Mouse (Mus musculus): ENCODE data around the gene Mtif3.

Mtif3 gene

DNA sequence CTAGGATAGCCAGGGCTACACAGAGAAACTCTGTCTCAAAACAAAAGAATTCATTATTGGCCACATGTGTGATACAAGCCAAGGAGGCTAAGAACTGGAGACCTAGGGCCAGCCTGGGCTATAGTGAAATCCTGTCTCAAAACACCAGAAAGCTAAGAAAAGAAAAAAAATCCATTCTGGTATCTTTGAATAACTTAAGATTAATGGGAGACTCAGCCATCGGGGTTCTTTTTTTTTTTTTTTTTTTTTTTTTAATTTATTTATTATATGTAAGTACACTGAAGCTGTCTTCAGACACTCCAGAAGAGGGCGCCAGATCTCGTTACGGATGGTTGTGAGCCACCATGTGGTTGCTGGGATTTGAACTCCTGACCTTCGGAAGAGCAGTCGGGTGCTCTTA lies 46.2 kb downstream of the Mtif3 start:
- CTCF ChIA-PET: interaction anchor here (0.6 to 1.1 kb wide), 3 partner anchors 10 to 802 kb away, joined by 3 to 10 read pairs (median 5); no protein-coding TSS in a partner anchor

GRCm38 (mm10) chr5:146916806-146917205 lies 46.8 kb downstream of the Mtif3 start:
- CTCF ChIA-PET: interaction anchor here (0.6 to 1.1 kb wide), 3 partner anchors 9 to 803 kb away, joined by 3 to 10 read pairs (median 5); no protein-coding TSS in a partner anchor

DNA sequence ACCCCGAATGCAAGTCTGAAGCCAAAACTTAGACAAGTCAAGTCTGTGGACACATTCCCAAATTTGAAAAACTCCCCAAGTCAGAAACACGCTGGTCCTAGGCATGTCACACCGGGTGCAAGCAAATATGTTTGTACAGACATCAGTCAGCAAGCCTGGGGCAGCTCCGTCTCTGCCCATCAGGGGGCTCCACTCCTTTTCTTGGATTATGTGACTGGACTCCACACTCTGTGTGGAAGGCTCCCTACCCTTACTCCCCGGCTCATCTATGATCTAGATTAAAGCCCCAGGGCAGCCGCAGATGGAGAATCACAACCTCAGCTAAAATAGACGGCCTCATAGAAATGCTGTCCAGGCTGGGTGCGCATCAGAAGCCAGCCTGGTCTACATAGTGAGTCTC lies 47.3 kb downstream of the Mtif3 start:
- CTCF ChIA-PET: interaction anchor here (0.8 to 1.1 kb wide), 2 partner anchors 9 to 272 kb away, joined by 3 to 10 read pairs; no protein-coding TSS in a partner anchor

GRCm38 (mm10) chr5:146914088-146914766 lies 49.4 kb downstream of the Mtif3 start:
- CTCF ChIA-PET: interaction anchor here (0.6 to 1.2 kb wide), 5 partner anchors 9 to 510 kb away, joined by 3 to 6 read pairs (median 4); no protein-coding TSS in a partner anchor

DNA sequence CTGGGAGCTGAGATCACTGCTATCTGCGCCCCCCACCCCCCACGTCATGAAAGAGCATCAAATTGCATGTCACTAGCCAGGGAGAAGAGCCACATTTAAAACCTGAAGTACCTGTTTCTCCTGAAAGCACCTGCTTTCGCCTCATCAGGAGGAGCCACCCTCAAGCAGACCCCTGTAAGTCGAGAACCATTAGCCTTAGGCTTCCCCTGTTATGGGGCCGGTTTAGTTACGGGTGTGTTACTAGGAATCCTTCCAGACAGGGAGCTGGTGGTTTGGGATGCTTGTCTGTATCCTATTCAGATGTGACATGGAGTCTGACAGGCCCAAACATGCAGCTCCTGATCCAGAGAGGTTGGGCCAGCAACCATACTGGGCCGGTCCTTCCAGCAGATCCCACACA lies 50.2 kb downstream of the Mtif3 start:
- CTCF ChIA-PET: interaction anchor here (0.6 to 1.2 kb wide), 3 partner anchors 8 to 511 kb away, joined by 3 to 37 read pairs (median 6); no protein-coding TSS in a partner anchor

GRCm38 (mm10) chr5:146912206-146912605 lies 51.4 kb downstream of the Mtif3 start:
- CTCF ChIA-PET: interaction anchor here (0.5 kb wide), 1 partner anchor 404 kb away, joined by 11 read pairs; no protein-coding TSS in a partner anchor

GRCm38 (mm10) chr5:146908629-146909028 lies 55.0 kb downstream of the Mtif3 start:
- CTCF ChIA-PET: interaction anchor here (0.6 kb wide), 1 partner anchor 104 kb away, joined by 6 read pairs; no protein-coding TSS in a partner anchor

DNA sequence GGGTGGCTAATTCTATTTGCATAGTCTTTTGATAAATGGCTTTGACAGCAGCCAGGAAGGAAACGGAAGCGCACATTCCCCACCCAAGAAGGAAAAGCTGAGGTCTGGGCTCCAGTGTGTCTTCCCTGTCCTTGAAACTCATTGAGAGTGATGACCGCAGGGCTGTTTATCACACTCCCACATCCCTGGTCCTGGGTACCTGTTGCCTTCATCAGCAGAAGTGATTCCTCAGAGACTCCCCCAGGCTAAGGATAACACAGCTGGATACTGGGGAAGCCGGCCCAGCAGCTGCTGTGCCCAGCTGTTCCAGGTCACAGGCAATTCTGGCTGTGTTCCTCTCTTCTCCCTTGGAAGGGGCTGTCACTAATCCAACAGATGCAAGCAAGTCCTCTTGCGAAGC lies 56.1 kb downstream of the Mtif3 start:
- CTCF ChIA-PET: interaction anchor here (0.9 kb wide), 1 partner anchor 9 kb away, joined by 3 read pairs; no protein-coding TSS in a partner anchor

DNA sequence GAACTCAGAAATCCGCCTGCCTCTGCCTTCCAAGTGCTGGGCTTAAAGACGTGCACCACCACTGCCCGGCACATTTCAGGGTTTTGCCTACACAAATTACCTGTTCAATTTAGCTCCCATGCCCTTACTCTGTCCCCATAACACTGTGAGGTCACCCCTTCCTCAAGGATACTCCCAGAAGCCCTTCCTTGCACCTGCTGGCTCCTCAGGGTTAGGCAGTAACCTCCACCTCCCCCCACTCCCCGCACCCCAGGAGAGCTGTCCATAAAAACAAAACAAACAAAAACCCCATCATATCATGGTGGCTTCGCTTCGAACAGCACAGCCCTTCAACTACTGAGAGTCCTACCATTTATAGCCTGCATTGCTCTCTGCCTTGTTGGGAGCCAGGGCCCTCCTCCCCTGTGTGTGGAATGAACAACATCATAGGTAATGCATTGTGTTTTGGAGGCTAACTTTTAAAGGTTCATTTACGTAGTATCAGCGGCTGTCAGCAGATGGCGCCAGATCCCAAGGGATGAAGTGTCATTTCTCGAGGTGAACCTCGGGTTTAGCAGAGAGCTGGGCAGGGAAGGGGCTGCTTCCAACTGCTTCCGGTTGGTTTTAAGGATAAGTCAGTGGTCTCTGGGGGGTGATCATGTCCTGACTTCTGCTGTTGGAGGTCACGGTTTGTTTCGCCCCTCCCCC lies 58.0 kb downstream of the Mtif3 start:
- CTCF ChIA-PET: interaction anchor here (0.8 to 2.0 kb wide), 5 partner anchors 8 to 415 kb away, joined by 3 to 32 read pairs (median 4); no protein-coding TSS in a partner anchor

- CTCF ChIA-PET: interaction anchor here (0.7 to 2.0 kb wide), 7 partner anchors 9 to 273 kb away, joined by 3 to 32 read pairs (median 5); no protein-coding TSS in a partner anchor
Measured at GRCm38 (mm10) chr5:146904404-146904803, 59.2 kb downstream of the Mtif3 start.

Measured in spleen, embryonic (tissue).